Mouse (Mus musculus) lung, embryonic 16.5 days (tissue): ENCODE data around the gene Adamts16. TPM values are rescaled to one million over a fixed set of nuclear protein-coding genes. Genes with fewer than 3 reads are reported as not detected.
A peak's percentile ranks its signal among the peaks of the same experiment; 100 is the strongest.

Experiments used
- ATAC-seq: fragments of 200-750 bp; cut with Nextera tagmentation; 2 replicates; pipeline ENCODE4 v1.8.0; 2017; ENCODE audit warnings: low read depth, mild to moderate bottlenecking, moderate library complexity
- H3K27ac ChIP-seq: fragments of 300-500 bp; sonication (generic); 2 replicates; pipeline ENCODE4 v1.5.1; 2014; ENCODE audit warnings: mild to moderate bottlenecking, control low read depth, low read length
- H3K27me3 ChIP-seq: fragments of 300-500 bp; sonication (generic); 2 replicates; pipeline ENCODE4 v1.6.1; 2014; ENCODE audit warnings: low read depth, low read length, mixed read lengths; ENCODE audit not compliant: control insufficient read depth, insufficient read depth
- H3K36me3 ChIP-seq: fragments of 300-500 bp; sonication (generic); 2 replicates; pipeline ENCODE4 v1.6.1; 2014; ENCODE audit warnings: low read length; ENCODE audit not compliant: control insufficient read depth, insufficient read depth
- H3K4me1 ChIP-seq: fragments of 300-500 bp; sonication (generic); replicated peaks from 2 replicates; pipeline ENCODE4 v1.6.1; 2014; ENCODE audit warnings: low read length, mixed read lengths; ENCODE audit not compliant: control insufficient read depth, insufficient read depth
- H3K4me2 ChIP-seq: fragments of 300-500 bp; sonication (generic); 2 replicates; pipeline ENCODE4 v1.6.1; 2014; ENCODE audit warnings: low read depth, low read length, control low read depth
- H3K4me3 ChIP-seq: fragments of 300-500 bp; sonication (generic); 2 replicates; pipeline ENCODE4 v1.5.1; 2014; ENCODE audit warnings: mild to moderate bottlenecking, low read length, control low read depth
- H3K9ac ChIP-seq: fragments of 300-500 bp; sonication (generic); 2 replicates; pipeline ENCODE4 v1.6.1; 2014; ENCODE audit warnings: low read length, control low read depth
- H3K9me3 ChIP-seq: fragments of 300-500 bp; sonication (generic); 2 replicates; pipeline ENCODE4 v1.6.1; 2016; ENCODE audit warnings: low read length; ENCODE audit not compliant: control insufficient read depth
- WGBS: fragments of 180-500 bp; shearing (Covaris S2); extraction: QIAGEN DNeasy Blood & Tissue Kit; methylation state at CpG from one replicate; pipeline ENCODE4 v1.1.7; 2014; 5-methylcytosine and 5-hydroxymethylcytosine counted together
- polyA plus RNA-seq: library from polyadenylated mRNA; unstranded; fragments of >200 nt; fragmentation: Nextera tagmentation; extraction: Ambion mirVana; gene quantifications from 2 replicates; pipeline ENCODE4 v1.2.1, GENCODE M21; 2015

The Adamts16 gene
- polyA plus RNA-seq, 1 experiment from 2014 or later: 0.05 TPM

GRCm38 (mm10) chr13:70814423-70814822 lies 27.2 kb downstream of the Adamts16 start:
- Histone ChIP-seq H3K27ac (no peak overlapping the region), H3K4me3 (no peak overlapping the region), H3K9me3 (no peaks in the 10 kb centered on the region), H3K4me2 (no peak overlapping the region), H3K36me3 (no peaks in the 10 kb centered on the region), H3K27me3 (no peaks in the 10 kb centered on the region), H3K9ac (no peak overlapping the region), H3K4me1 (no peaks in the 10 kb centered on the region)
- 38% methylated on average over 3 of the region's 3 CpGs for WGBS
- ATAC-seq: no peak

- Histone ChIP-seq H3K27me3 (no peaks in the 10 kb centered on the region), H3K36me3 (no peaks in the 10 kb centered on the region), H3K9me3 (no peaks in the 10 kb centered on the region), H3K4me1 (no peaks in the 10 kb centered on the region), H3K4me3 (no peak overlapping the region), H3K27ac (no peak overlapping the region), H3K4me2 (no peak overlapping the region), H3K9ac (no peak overlapping the region)
- ATAC-seq: no peak
- WGBS: 80% methylated on average over 3 of the region's 3 CpGs
Observed at GRCm38 (mm10) chr13:70805506-70805905, 36.1 kb downstream of the Adamts16 start.

DNA sequence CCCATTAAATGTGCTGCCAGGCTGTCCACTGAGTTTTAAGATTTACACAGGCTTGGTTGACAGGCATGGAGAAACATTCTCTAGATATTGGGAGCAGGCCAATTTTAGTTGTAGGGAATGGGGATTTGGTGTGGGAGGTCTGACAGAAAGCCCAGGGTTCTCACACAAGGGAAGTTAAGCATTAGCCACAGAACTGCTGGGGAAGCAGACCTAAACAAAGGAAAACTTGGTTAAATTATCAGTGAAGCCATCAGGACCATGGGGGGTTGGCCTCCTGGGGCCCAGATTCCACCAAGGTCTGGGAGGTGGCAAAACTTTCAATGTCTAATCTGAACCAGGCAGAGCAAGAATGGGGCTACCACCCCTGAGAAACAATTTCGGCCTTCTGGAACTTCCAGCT lies 38.8 kb downstream of the Adamts16 start:
- Histone ChIP-seq H3K4me3 (no peak overlapping the region), H3K9me3 (no peaks in the 10 kb centered on the region), H3K4me1 (no peaks in the 10 kb centered on the region), H3K9ac (no peak overlapping the region), H3K36me3 (no peaks in the 10 kb centered on the region), H3K27ac (no peak overlapping the region), H3K27me3 (no peaks in the 10 kb centered on the region), H3K4me2 (no peak overlapping the region)
- ATAC-seq: no peak
- WGBS: 81% methylated on average over 1 of the region's 1 CpGs

DNA sequence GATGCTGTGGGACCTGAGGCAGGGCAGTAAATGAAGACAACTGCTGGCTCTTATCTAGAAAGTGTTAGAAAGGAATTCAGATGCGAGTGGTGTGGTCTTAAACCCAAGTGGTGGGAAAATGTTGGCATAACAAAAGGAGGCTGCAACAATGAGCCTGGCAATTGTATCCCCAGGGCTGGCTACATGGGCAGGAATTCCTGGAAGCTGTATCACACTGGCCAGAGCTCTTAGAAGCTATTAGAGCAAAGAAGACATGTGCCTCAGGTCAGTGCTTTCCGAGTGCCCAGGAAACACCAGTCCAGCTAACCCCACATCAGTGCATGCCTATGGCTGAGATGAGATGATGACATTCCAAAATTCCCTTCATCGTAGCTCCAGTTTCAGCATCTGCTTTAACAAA lies 42.3 kb downstream of the Adamts16 start:
- no peak overlapping the region for H3K27ac ChIP-seq
- H3K9ac ChIP-seq: no peak overlapping the region
- no peaks in the 10 kb centered on the region for H3K27me3 ChIP-seq
- H3K4me2 ChIP-seq: no peak overlapping the region
- no peak overlapping the region for H3K4me3 ChIP-seq
- H3K4me1 ChIP-seq: no peaks in the 10 kb centered on the region
- H3K36me3 ChIP-seq: no peaks in the 10 kb centered on the region
- 65% methylated on average over 3 of the region's 3 CpGs for WGBS
- no peak for ATAC-seq
- H3K9me3 ChIP-seq: no peaks in the 10 kb centered on the region

DNA sequence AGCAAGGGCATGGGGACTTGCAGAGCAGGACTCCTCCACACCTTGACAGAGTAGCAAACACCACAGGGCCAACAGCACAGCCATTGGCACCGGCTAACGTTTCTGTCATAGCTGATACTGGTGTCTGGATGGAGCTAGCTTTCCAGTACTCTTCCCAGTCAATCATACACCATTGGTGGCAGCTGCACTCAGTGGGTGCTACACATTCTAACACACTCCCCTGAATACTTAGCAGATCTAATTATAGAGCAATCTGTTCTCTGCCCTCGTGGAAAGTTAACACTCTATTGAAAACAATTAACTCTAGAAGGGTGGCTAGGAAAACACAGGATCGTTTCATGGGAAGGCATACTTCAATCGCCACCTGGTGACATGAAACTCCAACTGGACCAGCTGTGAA lies 43.2 kb downstream of the Adamts16 start:
- Histone ChIP-seq H3K4me1 (no peaks in the 10 kb centered on the region), H3K27me3 (no peaks in the 10 kb centered on the region), H3K36me3 (no peaks in the 10 kb centered on the region), H3K4me3 (no peak overlapping the region), H3K27ac (no peak overlapping the region), H3K9me3 (no peaks in the 10 kb centered on the region), H3K9ac (no peak overlapping the region), H3K4me2 (no peak overlapping the region)
- 62% methylated on average over 5 of the region's 5 CpGs for WGBS
- no peak for ATAC-seq

- no peak overlapping the region for H3K9ac ChIP-seq
- no peaks in the 10 kb centered on the region for H3K9me3 ChIP-seq
- H3K4me2 ChIP-seq: no peak overlapping the region
- 13% methylated on average over 8 of the region's 8 CpGs for WGBS
- ATAC-seq: 0 out of 2 replicates have a peak, but pooled peaks have one; percentile 49
- no peaks in the 10 kb centered on the region for H3K36me3 ChIP-seq
- H3K27ac ChIP-seq: no peak overlapping the region
- H3K4me1 ChIP-seq: no peaks in the 10 kb centered on the region
- no peak overlapping the region for H3K4me3 ChIP-seq
- H3K27me3 ChIP-seq: no peaks in the 10 kb centered on the region
Observed at GRCm38 (mm10) chr13:70794074-70794572, 47.5 kb downstream of the Adamts16 start.

GRCm38 (mm10) chr13:70793660-70794059 lies 48.0 kb downstream of the Adamts16 start:
- no peaks in the 10 kb centered on the region for H3K27me3 ChIP-seq
- H3K9ac ChIP-seq: no peak overlapping the region
- H3K27ac ChIP-seq: no peak overlapping the region
- no peaks in the 10 kb centered on the region for H3K9me3 ChIP-seq
- no peak for ATAC-seq
- H3K36me3 ChIP-seq: no peaks in the 10 kb centered on the region
- 31% methylated on average over 4 of the region's 4 CpGs for WGBS
- H3K4me1 ChIP-seq: no peaks in the 10 kb centered on the region
- H3K4me2 ChIP-seq: no peak overlapping the region
- no peak overlapping the region for H3K4me3 ChIP-seq

- WGBS: 84% methylated on average over 7 of the region's 7 CpGs
- no peak overlapping the region for H3K27ac ChIP-seq
- no peaks in the 10 kb centered on the region for H3K9me3 ChIP-seq
- H3K4me1 ChIP-seq: no peaks in the 10 kb centered on the region
- H3K9ac ChIP-seq: no peak overlapping the region
- no peaks in the 10 kb centered on the region for H3K27me3 ChIP-seq
- no peaks in the 10 kb centered on the region for H3K36me3 ChIP-seq
- H3K4me2 ChIP-seq: no peak overlapping the region
- H3K4me3 ChIP-seq: no peak overlapping the region
- no peak for ATAC-seq
Observed at GRCm38 (mm10) chr13:70792950-70793349, 48.7 kb downstream of the Adamts16 start.

DNA sequence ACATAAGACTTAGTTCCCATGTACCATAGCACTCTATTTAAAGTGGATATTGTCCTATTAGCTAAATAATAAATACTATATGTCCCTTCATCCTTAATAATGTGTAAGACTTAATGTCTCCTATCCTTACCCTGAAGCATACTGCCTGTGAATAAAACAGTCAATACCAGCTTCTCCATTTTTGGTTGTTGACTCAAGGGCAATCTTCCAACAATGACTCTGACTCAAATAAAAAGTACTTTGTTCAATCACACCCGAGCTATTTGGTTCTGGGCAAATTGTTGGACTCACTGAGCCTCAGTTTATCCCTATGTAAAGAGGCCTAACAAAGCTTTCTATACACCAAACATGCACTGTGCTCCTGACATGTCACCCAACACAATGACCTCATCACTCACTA lies 51.8 kb downstream of the Adamts16 start:
- H3K4me2 ChIP-seq: no peak overlapping the region
- H3K4me1 ChIP-seq: no peaks in the 10 kb centered on the region
- H3K27me3 ChIP-seq: no peaks in the 10 kb centered on the region
- no peaks in the 10 kb centered on the region for H3K36me3 ChIP-seq
- H3K9me3 ChIP-seq: no peaks in the 10 kb centered on the region
- H3K9ac ChIP-seq: no peak overlapping the region
- 49% methylated on average over 1 of the region's 1 CpGs for WGBS
- H3K4me3 ChIP-seq: no peak overlapping the region
- ATAC-seq: no peak
- H3K27ac ChIP-seq: no peak overlapping the region

DNA sequence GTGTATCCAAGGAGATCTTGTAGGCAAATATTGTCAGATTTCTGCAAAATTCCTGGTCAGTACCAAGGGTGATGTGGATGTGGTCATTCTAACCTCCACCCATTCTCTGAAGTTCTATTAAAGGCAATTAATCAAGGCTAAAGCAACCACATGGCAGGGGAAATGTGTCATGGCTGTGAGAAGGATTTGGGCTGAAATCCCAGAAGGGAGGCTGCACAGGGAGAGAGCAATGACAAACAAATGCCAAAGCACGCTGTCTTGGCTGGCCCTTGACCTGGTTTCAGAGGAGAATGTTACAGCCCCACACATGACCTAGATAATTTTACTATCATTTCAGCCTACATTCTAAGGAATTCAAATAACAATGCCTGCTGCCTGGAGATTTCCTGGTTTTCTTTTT lies 52.6 kb downstream of the Adamts16 start:
- Histone ChIP-seq H3K36me3 (no peaks in the 10 kb centered on the region), H3K9ac (no peak overlapping the region), H3K4me1 (no peaks in the 10 kb centered on the region), H3K27me3 (no peaks in the 10 kb centered on the region), H3K9me3 (no peaks in the 10 kb centered on the region), H3K27ac (no peak overlapping the region), H3K4me3 (no peak overlapping the region), H3K4me2 (no peak overlapping the region)
- WGBS: 21% methylated on average over 1 of the region's 1 CpGs
- no peak for ATAC-seq
